Mouse (Mus musculus) left cerebral cortex, postnatal 36 days (tissue): ENCODE measurements around the gene Slc1a3. TPM values are rescaled to one million over a fixed set of nuclear protein-coding genes. Genes with fewer than 3 reads are reported as not detected.

ENCODE experiments used
- DNase-seq, 2 experiments: peaks; one replicate each; pipeline ENCODE4 v3.0.0; 2021 to 2022; ENCODE audit warnings: low spot score in 2 of 2, mixed read lengths in 1 of 2
- intact Hi-C: fragments of 180-260 bp; cut with DNase I; formaldehyde crosslinking; loops from one replicate; pipeline ENCODE4 v1.15.1; 2025
- total RNA-seq, 2 experiments: library from RNA; stranded (reverse); gene quantifications; 2 replicates each; pipeline ENCODE4 v1.2.3; 2021

Slc1a3 gene
- total RNA-seq, 2 experiments from 2014 or later: 311 to 320 TPM

DNA sequence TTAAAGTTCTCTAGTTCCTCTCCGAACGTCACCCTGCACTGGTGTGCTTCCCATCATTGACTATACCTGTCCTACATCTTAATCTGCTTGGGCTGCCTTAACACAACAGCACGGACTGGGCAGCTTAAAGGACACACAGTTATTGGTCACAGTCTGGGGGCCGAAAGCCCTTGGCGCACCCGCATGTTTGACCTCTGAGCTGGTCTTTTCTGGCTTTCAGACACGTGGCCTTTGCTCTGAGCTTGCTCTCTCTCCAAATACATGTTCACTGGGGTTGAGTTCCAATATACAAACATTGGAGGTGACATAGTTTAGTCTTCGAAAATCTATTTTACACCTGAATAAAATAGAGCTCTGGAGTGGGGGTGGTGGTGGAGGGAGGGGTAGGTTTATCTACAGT, 82.4 kb downstream of the Slc1a3 start:
- no peak for DNase-seq
- intact Hi-C loops: loop anchor here (5.0 kb wide), 1 partner anchor 69 kb away; no protein-coding TSS in a partner anchor

DNA sequence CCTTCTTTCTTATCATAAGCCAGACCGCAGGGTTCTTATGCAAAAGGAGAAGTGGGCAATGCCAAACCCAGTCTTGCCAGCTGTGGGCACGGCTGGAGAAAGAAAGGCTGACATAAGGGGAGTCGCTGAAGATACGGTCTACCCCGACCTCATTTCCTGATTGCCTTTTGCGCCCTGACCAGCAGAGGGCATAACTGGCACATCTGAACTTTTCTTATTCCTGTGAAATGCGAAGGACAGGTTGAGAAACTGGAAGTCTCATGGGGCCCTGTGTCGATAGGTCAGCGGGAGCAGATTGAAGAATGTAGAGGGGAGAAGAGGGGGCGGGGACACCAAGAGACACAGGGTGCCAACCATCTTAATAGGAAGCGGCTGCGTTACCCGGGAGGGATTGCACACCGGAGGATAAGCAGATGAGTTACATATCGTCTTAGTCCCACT, 83.4 kb downstream of the Slc1a3 start:
- intact Hi-C loops: loop anchor here (5.0 kb wide), 1 partner anchor 70 kb away; no protein-coding TSS in a partner anchor
- peak; percentile 62 to 71 for DNase-seq

DNA sequence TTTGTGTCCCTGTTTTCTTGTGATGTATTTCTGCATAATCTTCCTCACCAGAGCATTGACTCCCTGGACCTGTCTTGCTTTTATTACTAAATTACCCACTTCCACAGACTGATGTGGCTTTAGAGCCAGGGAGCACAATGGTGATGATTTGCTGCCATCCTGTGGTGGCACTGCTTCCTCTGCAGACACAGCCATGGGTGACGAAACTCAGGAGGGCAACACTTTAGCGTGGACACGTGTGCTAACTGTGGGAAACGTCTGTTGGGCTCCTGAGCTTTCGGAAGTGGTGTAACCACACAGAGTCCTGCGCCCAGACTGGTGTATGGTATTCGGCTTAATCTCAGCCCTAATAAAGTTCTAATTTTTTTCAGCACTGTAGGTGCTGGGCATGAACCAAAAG, 85.2 kb downstream of the Slc1a3 start:
- intact Hi-C loops: loop anchor here (5.0 kb wide), 1 partner anchor 72 kb away; no protein-coding TSS in a partner anchor
- no peak for DNase-seq

DNA sequence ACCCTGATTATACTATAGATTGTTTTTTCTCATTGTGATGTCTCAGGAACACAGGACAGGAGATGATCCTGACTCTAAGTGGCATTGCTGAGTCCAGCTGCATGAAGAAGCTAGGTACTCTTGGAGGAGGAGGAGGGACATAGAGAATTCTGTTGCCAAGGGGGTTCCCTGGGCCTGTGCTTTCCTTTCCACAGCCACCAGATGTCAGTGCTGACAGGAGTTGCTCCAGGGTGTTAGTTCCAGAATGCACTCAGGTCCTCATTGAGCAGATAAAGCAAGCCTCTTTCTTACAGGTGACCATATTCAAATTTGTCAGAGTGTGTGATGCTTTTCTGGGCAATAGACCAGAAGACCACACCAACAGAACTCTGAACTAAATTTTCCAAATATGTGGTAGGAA, 86.7 kb downstream of the Slc1a3 start:
- intact Hi-C loops: no loop called here
- no peak for DNase-seq

DNA sequence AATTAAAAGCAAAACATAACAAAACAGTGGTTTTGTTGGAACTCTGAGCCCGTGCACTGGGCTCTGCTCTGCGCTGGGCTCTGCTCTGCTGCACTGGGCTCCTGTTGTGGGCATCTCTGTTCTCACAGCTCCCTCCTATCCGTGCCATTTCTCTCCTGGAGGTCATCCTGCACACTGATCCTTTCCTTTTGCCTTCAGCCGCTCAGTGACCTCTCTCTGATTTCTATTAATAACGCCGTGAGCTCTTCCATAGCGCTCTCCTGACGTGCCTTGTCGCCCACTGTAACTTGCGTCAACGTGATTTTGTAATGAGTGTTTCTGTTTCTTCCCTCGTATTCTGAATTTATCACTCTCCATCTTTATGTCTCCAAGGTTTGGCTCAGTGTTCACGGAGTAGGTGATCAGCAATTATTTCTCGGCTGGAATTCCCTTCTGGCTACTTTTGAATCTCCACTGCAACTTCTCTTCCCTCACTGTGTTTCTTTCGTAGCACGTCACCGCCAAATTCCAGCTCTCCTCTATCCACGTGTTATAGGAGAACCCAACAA, 91.0 kb downstream of the Slc1a3 start:
- DNase-seq: no peak
- intact Hi-C loops: no loop called here

DNA sequence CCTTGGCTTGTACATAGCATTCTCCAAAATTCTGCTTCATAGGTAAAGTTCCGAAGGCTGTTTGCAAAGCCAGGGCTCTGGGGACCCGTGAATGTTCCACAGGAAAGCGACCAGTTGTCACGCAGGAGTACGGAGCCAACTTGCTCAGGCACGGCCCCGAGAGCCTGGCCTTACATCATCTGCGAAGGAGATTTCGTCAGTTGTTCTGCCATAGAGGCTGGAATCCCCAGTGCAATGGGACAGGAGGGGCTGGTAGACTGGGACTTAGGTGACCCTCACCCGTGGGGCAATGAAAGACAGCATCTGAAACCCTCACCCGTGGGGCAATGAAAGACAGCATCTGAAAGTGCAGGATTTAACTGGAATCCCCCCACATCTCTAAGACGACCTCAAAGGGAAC, 94.3 kb downstream of the Slc1a3 start:
- intact Hi-C loops: no loop called here
- DNase-seq: no peak

DNA sequence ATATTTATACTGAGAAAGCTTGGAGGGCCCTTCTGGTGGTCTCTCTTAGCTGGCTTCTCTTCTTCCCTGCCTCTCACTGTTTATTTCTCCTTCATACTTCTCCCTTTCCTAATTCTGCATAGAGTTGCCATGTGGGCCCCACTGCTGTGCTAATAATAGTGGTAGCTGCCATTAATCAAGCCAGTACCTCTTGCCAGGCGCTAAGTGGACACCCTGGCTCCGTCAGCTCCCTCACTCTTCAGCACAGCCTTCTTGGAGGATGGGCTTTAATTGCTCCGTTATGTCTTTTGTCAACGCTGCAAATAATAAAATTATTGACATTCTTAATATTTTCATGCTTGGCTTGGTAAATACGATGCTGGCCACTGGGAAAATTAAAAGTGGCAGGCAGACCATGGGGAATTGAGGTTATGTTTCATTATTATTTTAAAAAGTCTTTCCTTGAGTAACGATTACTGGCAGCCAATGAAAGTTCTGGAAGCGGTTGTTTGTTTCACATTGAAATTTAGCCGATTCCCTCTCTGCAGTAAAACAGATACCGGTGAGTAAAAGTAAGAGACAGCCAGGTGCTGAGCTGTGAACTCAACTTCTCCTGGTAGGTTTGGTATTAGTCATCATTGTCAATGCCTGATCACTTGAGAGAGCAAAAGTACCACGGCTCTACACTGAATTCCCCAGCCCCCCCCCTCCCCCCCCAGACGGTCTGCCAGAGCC, 94.9 kb downstream of the Slc1a3 start:
- intact Hi-C loops: no loop called here

DNA sequence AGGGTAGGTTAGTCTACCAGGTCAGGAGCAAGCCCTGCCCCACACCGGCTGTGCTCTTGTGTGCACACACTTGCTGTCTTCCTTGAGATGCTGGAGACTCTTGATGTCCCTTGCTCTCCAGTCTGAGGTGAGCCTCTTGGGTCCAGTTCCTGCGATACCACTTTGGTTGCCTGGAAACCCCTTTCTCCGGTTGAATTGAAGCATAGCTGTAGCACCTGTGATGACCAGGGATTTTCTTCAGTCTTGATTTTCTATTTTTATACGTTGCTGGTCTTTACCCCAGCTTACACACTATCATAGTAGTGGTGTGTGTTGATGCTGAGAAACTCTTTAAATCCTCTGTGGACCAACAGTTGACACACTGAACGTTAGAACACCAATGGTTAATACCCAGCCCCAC, 95.9 kb downstream of the Slc1a3 start:
- no peak for DNase-seq
- intact Hi-C loops: no loop called here

More for the DNA sequence above, 94.9 kb downstream of the Slc1a3 start:
- no peak for DNase-seq

DNA sequence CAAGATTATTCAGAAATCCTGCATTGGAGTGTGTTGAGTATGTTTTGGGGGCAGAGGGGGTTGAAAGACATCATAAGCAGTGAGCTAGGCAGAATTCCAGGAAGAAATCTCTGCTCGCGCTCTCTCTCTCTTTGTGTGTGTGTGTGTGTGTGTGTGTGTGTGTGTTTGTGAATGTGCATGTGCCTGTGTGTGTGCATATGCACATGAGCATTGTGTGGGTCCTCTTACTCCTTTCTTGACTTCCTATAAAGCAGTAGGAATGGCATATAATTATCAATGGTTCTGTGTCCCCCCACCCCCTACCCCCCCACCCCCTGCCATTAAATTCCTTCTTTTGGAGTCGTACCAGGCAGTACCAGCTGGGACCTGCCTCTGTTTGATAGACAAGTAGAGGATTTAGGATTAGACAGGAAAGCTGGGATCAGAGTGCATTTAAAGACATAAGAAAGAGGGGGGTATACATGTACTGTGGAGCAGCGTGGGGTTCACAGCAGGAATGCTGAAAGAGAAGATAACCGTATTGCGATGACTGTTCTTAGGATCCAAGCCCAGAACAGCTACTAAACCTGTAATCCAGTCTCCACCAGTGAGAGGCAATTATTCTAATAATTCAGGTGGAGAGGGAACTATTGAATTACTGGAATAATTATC, 104.9 kb downstream of the Slc1a3 start:
- intact Hi-C loops: no loop called here
- no peak for DNase-seq

DNA sequence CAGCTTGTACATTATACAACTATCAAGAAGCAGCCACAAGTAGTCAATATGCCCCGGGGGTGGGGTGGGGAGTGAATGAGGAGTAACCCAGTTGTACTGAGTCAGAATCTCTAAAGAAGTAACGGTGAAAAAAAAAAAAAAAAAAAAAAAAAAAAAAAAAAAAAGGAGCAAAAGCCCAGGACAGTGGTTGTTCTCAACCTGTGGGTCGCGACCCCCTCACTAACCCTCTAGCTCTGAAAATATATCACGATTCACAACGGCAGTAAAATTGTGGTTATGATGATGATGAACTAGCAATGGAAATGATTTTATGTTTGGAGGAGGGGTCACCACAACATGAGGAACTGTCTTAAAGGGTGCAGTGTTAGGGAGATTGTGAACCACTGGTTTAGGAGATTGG, 108.2 kb downstream of the Slc1a3 start:
- DNase-seq: no peak
- intact Hi-C loops: no loop called here

DNA sequence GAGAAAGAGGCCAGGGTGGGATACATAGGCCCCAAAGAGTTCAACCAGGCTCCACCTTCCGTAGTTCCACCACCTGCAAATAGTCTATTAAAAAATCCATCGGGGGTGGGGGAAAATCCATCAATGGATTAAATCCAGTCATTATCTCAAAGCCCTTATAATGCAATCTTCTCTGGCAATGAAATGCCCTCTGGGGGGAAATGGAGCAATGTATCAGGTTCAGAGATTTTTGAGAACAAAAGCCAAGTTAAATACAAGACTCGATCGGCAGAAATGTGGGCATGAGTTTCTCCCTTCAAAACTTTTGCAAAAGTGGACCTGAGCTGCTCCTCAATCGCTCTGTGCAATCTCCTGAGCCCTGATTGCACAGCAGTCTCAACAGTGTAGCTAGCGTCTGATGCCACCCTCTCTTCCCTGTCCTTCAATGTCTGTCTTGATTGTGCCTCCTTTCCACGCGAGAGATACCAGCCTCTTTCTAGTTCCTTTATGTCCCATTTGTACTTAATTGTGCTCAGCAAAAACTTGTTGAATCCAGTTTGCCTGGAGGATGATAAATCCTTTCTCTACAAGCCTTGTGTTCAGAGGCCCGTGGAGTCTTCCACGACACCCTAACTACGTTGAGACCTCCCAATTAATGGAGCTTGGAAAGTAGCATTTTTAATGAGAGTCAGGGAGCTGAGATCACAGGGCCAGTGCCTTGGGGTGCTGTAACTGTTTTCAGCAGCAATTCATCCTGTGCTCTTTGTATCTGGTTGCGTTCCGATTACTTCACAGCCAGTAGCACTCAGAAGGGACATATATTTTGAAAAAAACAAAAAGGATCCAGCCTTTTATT, 109.0 kb downstream of the Slc1a3 start:
- intact Hi-C loops: no loop called here
- no peak for DNase-seq

DNA sequence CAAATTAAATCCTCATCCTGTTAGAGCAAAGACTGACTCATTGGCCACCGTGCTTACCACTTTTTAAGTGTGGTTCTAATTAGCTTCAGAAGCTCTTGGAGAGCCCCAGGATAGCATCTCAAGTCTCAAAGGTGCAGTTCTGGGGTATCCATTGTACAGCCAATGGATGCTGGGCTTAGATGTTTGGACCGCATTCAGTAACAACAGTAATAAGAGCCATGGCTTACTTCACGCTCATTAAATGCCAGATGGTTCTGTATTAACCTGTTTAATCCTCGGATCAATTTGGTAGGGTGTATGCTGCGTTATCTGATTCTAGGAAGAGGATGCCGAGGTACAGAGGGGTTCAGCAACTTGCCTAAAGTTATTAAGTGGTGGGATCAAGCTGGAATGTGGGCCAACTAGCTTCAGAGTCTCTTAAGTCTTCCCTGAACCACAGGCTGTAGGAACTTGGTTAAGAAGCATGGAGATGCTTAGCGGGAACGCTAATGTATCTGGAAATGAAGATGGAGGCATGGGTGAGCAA, 114.1 kb downstream of the Slc1a3 start:
- intact Hi-C loops: no loop called here

DNA sequence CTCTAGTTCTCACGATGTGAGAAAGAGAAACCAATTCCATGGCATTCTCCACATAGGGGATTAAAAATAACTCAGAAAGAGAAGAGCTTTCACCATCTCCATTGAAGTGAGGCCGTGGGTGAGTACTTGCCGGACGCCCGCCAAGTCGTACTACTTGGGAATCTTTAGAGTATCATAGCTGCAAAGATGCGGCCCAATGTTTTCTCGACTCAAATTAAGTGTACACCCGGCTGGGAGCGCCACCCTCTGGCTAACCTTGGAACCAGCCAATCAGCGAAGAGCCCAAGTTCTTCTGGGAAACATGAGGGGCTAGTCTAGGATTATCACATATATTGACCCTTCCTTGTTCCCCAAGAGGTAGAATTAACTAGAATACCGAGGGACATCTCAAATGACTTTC, 115.3 kb downstream of the Slc1a3 start:
- intact Hi-C loops: no loop called here
- DNase-seq: peak; percentile 19 to 40

More for the DNA sequence above, 114.1 kb downstream of the Slc1a3 start:
- DNase-seq: no peak

DNA sequence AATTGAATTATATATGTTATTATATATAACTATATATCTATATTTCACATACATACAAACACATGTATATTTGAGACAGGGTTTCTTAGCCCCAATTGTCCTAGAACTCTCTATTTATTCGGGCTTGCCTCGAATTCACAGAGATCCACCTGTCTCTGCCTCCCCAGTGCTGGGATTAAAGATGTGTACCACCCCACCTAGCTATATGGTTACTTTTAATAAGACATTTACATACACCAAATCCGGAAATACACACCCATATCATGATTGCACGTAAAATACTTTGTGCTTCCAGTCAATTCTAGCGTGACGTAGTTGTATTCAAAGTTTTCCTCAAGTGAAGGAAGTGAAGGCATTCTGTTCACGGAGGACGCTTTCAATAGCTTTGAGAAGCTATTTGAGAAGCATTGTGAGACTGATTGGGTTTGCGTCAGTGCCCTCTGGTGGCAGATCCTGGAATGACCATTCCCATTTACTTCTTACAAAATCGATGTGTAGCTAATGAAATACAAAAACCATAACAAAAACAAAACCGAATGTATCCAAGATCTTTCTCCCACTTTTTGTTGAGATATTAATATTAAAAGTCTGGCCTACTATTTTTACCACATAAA, 121.0 kb downstream of the Slc1a3 start:
- intact Hi-C loops: loop anchor here (2.0 to 5.0 kb wide), 2 partner anchors 145 to 207 kb away; partner anchors contain the start of gene Nipbl
- DNase-seq: peak; percentile 50 to 58

DNA sequence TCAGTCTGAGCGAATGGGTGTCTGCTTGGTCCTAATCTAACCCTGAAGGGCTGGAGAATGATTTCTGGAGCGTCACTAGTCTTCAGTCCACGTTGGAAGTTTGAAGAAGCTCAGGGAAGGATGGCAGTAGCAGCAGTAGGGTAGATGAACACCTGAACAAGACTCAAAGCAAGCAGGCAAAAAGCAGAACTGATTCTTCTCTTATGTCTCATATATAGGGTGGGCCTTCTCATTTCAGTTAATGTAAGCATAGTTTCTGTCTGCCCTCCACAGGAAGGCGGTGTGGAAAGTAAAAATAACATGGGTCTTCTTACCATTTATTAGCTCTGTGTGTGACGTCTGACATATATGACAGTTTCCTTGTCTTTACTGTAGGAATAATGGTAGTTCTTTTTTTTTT, 122.5 kb downstream of the Slc1a3 start:
- no peak for DNase-seq
- intact Hi-C loops: loop anchor here (2.0 to 5.0 kb wide), 2 partner anchors 143 to 206 kb away; partner anchors contain the start of gene Nipbl

DNA sequence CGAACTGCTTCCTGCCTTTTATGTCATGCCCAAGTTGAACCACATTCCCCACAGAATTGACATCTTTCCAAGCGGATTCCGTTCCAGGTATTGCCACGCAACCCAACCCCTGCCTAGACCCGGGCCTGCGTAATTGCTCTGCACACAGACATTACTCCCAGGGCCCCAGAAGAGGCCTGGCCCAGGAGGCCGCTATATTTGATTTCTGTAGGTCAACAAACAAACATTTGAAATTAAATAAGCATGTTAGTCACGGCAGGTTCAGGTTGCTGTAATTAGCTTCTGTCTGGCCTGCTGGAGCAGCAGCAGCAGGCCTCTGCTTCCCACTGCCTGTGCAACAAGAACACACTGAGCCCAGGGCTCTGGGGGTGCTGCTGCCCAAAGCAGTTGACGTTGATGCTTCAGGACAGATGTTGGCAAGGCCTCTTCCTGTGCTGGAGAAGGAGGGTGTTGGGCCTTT, 123.7 kb downstream of the Slc1a3 start:
- no peak for DNase-seq
- intact Hi-C loops: loop anchor here (5.0 kb wide), 1 partner anchor 205 kb away; no protein-coding TSS in a partner anchor
